Mouse (Mus musculus): ENCODE results near the gene Dop1b. TPM values are rescaled to one million over a fixed set of nuclear protein-coding genes. Genes with fewer than 3 reads are reported as not detected.

Dop1b gene
- polyA plus RNA-seq, 1 experiment: 35.5 TPM

GRCm38 (mm10) chr16:93712189-93712885 is 633 bp downstream of the Dop1b start:
- H3K27me3 ChIP-seq (ENCODE audit: control insufficient read depth, insufficient read depth, low read length): no peaks in the 10 kb centered on the region
- peak in 1 of 2 experiments; percentile 18 for DNase-seq (ENCODE audit: low read depth in 1 of 2, low spot score in 2 of 2)
- peak overlapping the region; percentile 87 for H3K4me3 ChIP-seq (ENCODE audit: extremely low read depth, insufficient read depth, insufficient read length)
- H3K4me1 ChIP-seq (ENCODE audit: control insufficient read depth, insufficient read depth, insufficient read length): peaks cover 8% of the 10 kb centered on the region
- 10% methylated on average over 31 of the region's 31 CpGs for WGBS
- peaks cover 4% of the 10 kb centered on the region for H3K36me3 ChIP-seq (ENCODE audit: control insufficient read depth, insufficient read depth, low read length)
- peak overlapping the region; percentile 69 for H3K27ac ChIP-seq (ENCODE audit: insufficient read depth, low read length)
- TF ChIP-seq POLR2A (IDR thresholded peaks at IDR 0.05; ENCODE audit: low read depth, low read length) (no peak), CTCF (IDR thresholded peaks at IDR 0.05; ENCODE audit: extremely low read depth, insufficient read depth, insufficient read length, insufficient replicate concordance) (no peak)

GRCm38 (mm10) chr16:93712966-93713365 is 1.3 kb downstream of the Dop1b start:
- H3K4me3 ChIP-seq (ENCODE audit: extremely low read depth, insufficient read depth, insufficient read length): peak overlapping the region; percentile 87; the same call in 1 of the 2 replicates
- H3K36me3 ChIP-seq (ENCODE audit: control insufficient read depth, insufficient read depth, low read length): peaks cover 4% of the 10 kb centered on the region
- DNase-seq (ENCODE audit: low read depth in 1 of 2, low spot score in 2 of 2): no peak
- no peak overlapping the region for H3K27ac ChIP-seq (ENCODE audit: insufficient read depth, low read length)
- TF ChIP-seq POLR2A (IDR thresholded peaks at IDR 0.05; ENCODE audit: low read depth, low read length) (no peak), CTCF (IDR thresholded peaks at IDR 0.05; ENCODE audit: extremely low read depth, insufficient read depth, insufficient read length, insufficient replicate concordance) (no peak)
- 91% methylated on average over 7 of the region's 7 CpGs for WGBS
- no peaks in the 10 kb centered on the region for H3K27me3 ChIP-seq (ENCODE audit: control insufficient read depth, insufficient read depth, low read length)
- H3K4me1 ChIP-seq (ENCODE audit: control insufficient read depth, insufficient read depth, insufficient read length): peaks cover 8% of the 10 kb centered on the region

DNA sequence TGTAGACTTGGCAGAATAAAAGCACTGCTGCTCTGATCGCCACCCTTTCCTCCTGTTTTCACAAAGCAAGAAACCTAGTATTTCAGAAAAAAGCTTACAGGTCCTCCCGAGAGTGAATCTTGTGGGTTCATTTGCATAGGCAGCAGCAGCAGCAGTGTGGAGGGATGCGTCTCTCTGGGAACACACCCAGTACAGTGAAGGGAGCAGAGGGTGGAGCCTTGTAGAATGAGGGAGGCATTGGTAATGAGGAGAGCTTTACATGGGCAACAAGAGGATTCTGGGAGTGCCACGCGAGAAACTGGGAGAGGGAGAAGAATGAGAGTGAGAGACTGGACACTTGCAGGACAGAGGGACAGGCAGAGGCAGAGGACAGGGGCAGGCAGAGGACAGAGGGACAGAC is 2.7 kb downstream of the Dop1b start:
- no peak overlapping the region for H3K4me3 ChIP-seq (ENCODE audit: extremely low read depth, insufficient read depth, insufficient read length)
- no peaks in the 10 kb centered on the region for H3K27me3 ChIP-seq (ENCODE audit: control insufficient read depth, insufficient read depth, low read length)
- H3K36me3 ChIP-seq (ENCODE audit: control insufficient read depth, insufficient read depth, low read length): peaks cover 4% of the 10 kb centered on the region
- no peak overlapping the region for H3K27ac ChIP-seq (ENCODE audit: insufficient read depth, low read length)
- no peak for DNase-seq (ENCODE audit: low read depth in 1 of 2, low spot score in 2 of 2)
- WGBS: 41% methylated on average over 5 of the region's 5 CpGs
- TF ChIP-seq POLR2A (IDR thresholded peaks at IDR 0.05; ENCODE audit: low read depth, low read length) (no peak), CTCF (IDR thresholded peaks at IDR 0.05; ENCODE audit: extremely low read depth, insufficient read depth, insufficient read length, insufficient replicate concordance) (no peak)
- peaks cover 8% of the 10 kb centered on the region for H3K4me1 ChIP-seq (ENCODE audit: control insufficient read depth, insufficient read depth, insufficient read length)

GRCm38 (mm10) chr16:93715826-93716225 is 4.1 kb downstream of the Dop1b start:
- no peak for TF ChIP-seq CTCF (IDR thresholded peaks at IDR 0.05; ENCODE audit: extremely low read depth, insufficient read depth, insufficient read length, insufficient replicate concordance)
- TF ChIP-seq POLR2A (IDR thresholded peaks at IDR 0.05; ENCODE audit: low read depth, low read length): no peak
- peaks cover 4% of the 10 kb centered on the region for H3K36me3 ChIP-seq (ENCODE audit: control insufficient read depth, insufficient read depth, low read length)
- no peak for DNase-seq (ENCODE audit: low read depth in 1 of 2, low spot score in 2 of 2)
- no peak overlapping the region for H3K4me3 ChIP-seq (ENCODE audit: extremely low read depth, insufficient read depth, insufficient read length)
- H3K27ac ChIP-seq (ENCODE audit: insufficient read depth, low read length): no peak overlapping the region
- no peaks in the 10 kb centered on the region for H3K27me3 ChIP-seq (ENCODE audit: control insufficient read depth, insufficient read depth, low read length)
- H3K4me1 ChIP-seq (ENCODE audit: control insufficient read depth, insufficient read depth, insufficient read length): peaks cover 8% of the 10 kb centered on the region
- 93% methylated on average over 6 of the region's 6 CpGs for WGBS

- peaks cover 4% of the 10 kb centered on the region for H3K36me3 ChIP-seq (ENCODE audit: control insufficient read depth, insufficient read depth, low read length)
- H3K4me1 ChIP-seq (ENCODE audit: control insufficient read depth, insufficient read depth, insufficient read length): peaks cover 8% of the 10 kb centered on the region; the same call in 1 of the 2 replicates
- H3K27ac ChIP-seq (ENCODE audit: insufficient read depth, low read length): no peak overlapping the region
- no peak for DNase-seq (ENCODE audit: low read depth in 1 of 2, low spot score in 2 of 2)
- WGBS: 85% methylated on average over 5 of the region's 5 CpGs
- H3K27me3 ChIP-seq (ENCODE audit: control insufficient read depth, insufficient read depth, low read length): no peaks in the 10 kb centered on the region
- H3K4me3 ChIP-seq (ENCODE audit: extremely low read depth, insufficient read depth, insufficient read length): no peak overlapping the region
- TF ChIP-seq POLR2A (IDR thresholded peaks at IDR 0.05; ENCODE audit: low read depth, low read length) (no peak), CTCF (IDR thresholded peaks at IDR 0.05; ENCODE audit: extremely low read depth, insufficient read depth, insufficient read length, insufficient replicate concordance) (no peak)
These were observed 5.6 kb downstream of the Dop1b start for GRCm38 (mm10) chr16:93717299-93717703.

GRCm38 (mm10) chr16:93721771-93722170 is 10.1 kb downstream of the Dop1b start:
- H3K27ac ChIP-seq (ENCODE audit: insufficient read depth, low read length): no peak overlapping the region
- TF ChIP-seq POLR2A (IDR thresholded peaks at IDR 0.05; ENCODE audit: low read depth, low read length): no peak
- H3K36me3 ChIP-seq (ENCODE audit: control insufficient read depth, insufficient read depth, low read length): peaks cover 7% of the 10 kb centered on the region
- no peak for DNase-seq (ENCODE audit: low read depth in 1 of 2, low spot score in 2 of 2)
- H3K27me3 ChIP-seq (ENCODE audit: control insufficient read depth, insufficient read depth, low read length): no peaks in the 10 kb centered on the region
- H3K4me3 ChIP-seq (ENCODE audit: extremely low read depth, insufficient read depth, insufficient read length): no peak overlapping the region
- no peaks in the 10 kb centered on the region for H3K4me1 ChIP-seq (ENCODE audit: control insufficient read depth, insufficient read depth, insufficient read length)
- WGBS: 51% methylated on average over 5 of the region's 5 CpGs

DNA sequence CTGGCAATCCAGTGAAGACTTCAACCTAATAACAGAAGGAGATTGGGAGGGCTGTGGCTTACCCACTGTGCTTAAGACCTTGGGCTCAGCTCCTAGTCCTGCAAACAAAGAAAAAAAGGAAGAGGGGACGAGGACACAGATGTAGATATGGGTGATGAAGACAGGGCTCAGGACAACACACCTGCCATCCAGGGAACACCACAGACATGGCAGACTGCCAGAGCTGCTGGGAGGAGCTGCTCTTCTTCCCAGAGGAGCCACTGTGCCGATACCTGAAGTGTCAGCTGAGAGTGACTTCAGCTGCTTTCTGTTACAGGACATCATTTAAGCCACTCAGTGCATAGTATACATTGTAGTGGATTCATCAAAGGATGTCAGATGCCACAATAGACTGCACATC is 10.8 kb downstream of the Dop1b start:
- H3K4me3 ChIP-seq (ENCODE audit: extremely low read depth, insufficient read depth, insufficient read length): no peak overlapping the region
- no peak overlapping the region for H3K27ac ChIP-seq (ENCODE audit: insufficient read depth, low read length)
- WGBS: 90% methylated on average over 2 of the region's 2 CpGs
- DNase-seq (ENCODE audit: low read depth in 1 of 2, low spot score in 2 of 2): no peak
- H3K36me3 ChIP-seq (ENCODE audit: control insufficient read depth, insufficient read depth, low read length): peaks cover 7% of the 10 kb centered on the region; the same call in 1 of the 2 replicates
- H3K4me1 ChIP-seq (ENCODE audit: control insufficient read depth, insufficient read depth, insufficient read length): no peaks in the 10 kb centered on the region
- H3K27me3 ChIP-seq (ENCODE audit: control insufficient read depth, insufficient read depth, low read length): no peaks in the 10 kb centered on the region
- no peak for TF ChIP-seq CTCF (IDR thresholded peaks at IDR 0.05; ENCODE audit: extremely low read depth, insufficient read depth, insufficient read length, insufficient replicate concordance)
- no peak for TF ChIP-seq POLR2A (IDR thresholded peaks at IDR 0.05; ENCODE audit: low read depth, low read length)

Measured in spleen, adult 2 months (tissue).